Mouse (Mus musculus) bone marrow, adult 2 months (tissue): Measurements from ENCODE around the gene Ryr3.

Experiments
- CTCF ChIP-seq: fragments of 200-500 bp; IDR thresholded peaks from 2 replicates; pipeline ENCODE4 v1.5.1; 2011; ENCODE audit warnings: low read length, control low read depth; ENCODE audit not compliant: control insufficient read depth, insufficient read depth
- POLR2A ChIP-seq: fragments of 200-500 bp; IDR thresholded peaks from 2 replicates; pipeline ENCODE4 v1.6.1; 2011; ENCODE audit warnings: low read depth, mild to moderate bottlenecking, control low read depth, low read length, borderline replicate concordance; ENCODE audit not compliant: control insufficient read depth

DNA sequence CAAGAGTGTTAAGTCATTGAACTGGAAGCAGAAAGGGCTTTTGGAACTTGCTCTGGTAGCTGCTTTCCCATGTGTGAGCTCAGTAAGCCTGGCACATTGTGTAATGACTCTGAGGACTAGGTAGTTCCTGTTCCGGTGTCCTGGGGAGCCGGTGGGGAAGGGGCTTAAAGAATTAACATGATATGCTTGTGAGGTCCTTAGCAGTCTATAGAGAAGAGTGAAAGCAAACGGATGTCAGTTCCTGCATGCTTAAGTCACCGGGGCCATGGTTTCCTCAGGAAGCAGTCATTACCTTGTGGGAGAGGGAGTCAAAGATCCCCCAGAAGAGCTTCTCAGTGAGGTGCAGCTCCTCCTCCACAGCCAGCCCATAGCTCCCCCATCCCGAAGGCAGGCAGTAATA lies 452.6 kb downstream of the Ryr3 start:
- TF ChIP-seq CTCF (no peak), POLR2A (no peak)
